Mouse (Mus musculus) G1E (cell line): ENCODE measurements around the gene Vmn1r232. TPM values are rescaled to one million over a fixed set of nuclear protein-coding genes. Genes with fewer than 3 reads are reported as not detected.
A peak's percentile ranks its signal among the peaks of the same experiment; 100 is the strongest.

Source experiments
- ATAC-seq: 2 replicates; pipeline ENCODE4 v1.8.0; 2016; ENCODE audit warnings: mild to moderate bottlenecking; ENCODE audit not compliant: insufficient number of reproducible peaks, poor library complexity, low FRiP score, severe bottlenecking; ENCODE audit errors: extremely low read depth
- DNase-seq: peaks from one replicate; pipeline ENCODE4 v3.0.0; 2012; ENCODE audit warnings: low spot score
- H3K27me3 ChIP-seq: 2 replicates; pipeline ENCODE4 v1.6.1; 2012; ENCODE audit warnings: mild to moderate bottlenecking, low read length, inconsistent platforms; ENCODE audit not compliant: insufficient read depth
- H3K36me3 ChIP-seq: replicated peaks from 2 replicates; pipeline ENCODE3; 2012; ENCODE audit warnings: mild to moderate bottlenecking, inconsistent platforms
- H3K4me1 ChIP-seq: 2 replicates; pipeline ENCODE4 v1.6.1; 2012; ENCODE audit warnings: low read depth, low read length, inconsistent platforms, mixed read lengths; ENCODE audit not compliant: insufficient read depth
- H3K4me3 ChIP-seq: 2 replicates; pipeline ENCODE4 v1.5.1; 2012; ENCODE audit warnings: low read depth, mild to moderate bottlenecking, inconsistent platforms, low read length, moderate library complexity, mixed read lengths
- H3K9me3 ChIP-seq: replicated peaks from 2 replicates; pipeline ENCODE4 v1.6.1; 2012; ENCODE audit warnings: inconsistent platforms
- CTCF ChIP-seq: IDR thresholded peaks from 2 replicates; pipeline ENCODE4 v1.5.1; 2012; ENCODE audit warnings: low read depth, low read length, inconsistent platforms, mixed read lengths
- GATA2 ChIP-seq: IDR thresholded peaks from 2 replicates; pipeline ENCODE4 v1.6.1; 2012; ENCODE audit warnings: low read depth, low read length, inconsistent platforms, borderline replicate concordance
- POLR2AphosphoS5 ChIP-seq: IDR thresholded peaks from 2 replicates; pipeline ENCODE4 v1.6.1; 2012; ENCODE audit warnings: low read depth, low read length, inconsistent platforms; ENCODE audit not compliant: insufficient replicate concordance
- polyA plus RNA-seq: library from polyadenylated mRNA; stranded (reverse); fragments of >175 nt; gene quantifications from 2 replicates; pipeline ENCODE4 v1.2.3, GENCODE M21; 2012
- total RNA-seq, 2 experiments: library from RNA; stranded (forward) in 1 of 2; stranded (reverse) in 1 of 2; fragments of 200-1000 nt in 1 of 2; fragments of >200 nt in 1 of 2; fragmentation: Nextera tagmentation in 1 of 2; gene quantifications; 2 replicates each; pipeline ENCODE4 v1.2.3; 2014 to 2017

Vmn1r232 gene
- total and polyA plus RNA-seq, 3 experiments = 0.16 TPM; not detected in 2

GRCm38 (mm10) chr17:20944985-20945891, 25.7 kb upstream of the Vmn1r232 start, which contains the start of gene Ppp2r1a:
Gene Ppp2r1a (plus strand): TSS chr17:20945311.
- H3K4me3 ChIP-seq = peak within 1 kb of the TSS; percentile 81
- ATAC-seq = peak; percentile 96
- no peaks in the 10 kb centered on the region for H3K9me3 ChIP-seq
- H3K4me1 ChIP-seq = peaks cover 29% of the 10 kb centered on the region
- peak; percentile 94 for DNase-seq
- no peaks in the 10 kb centered on the region for H3K27me3 ChIP-seq
- TF ChIP-seq GATA2 = no peak
- TF ChIP-seq POLR2AphosphoS5 = 0 out of 2 replicates have a peak, but pooled peaks have one; percentile 29
- H3K36me3 ChIP-seq = peaks cover 25% of the 10 kb centered on the region

GRCm38 (mm10) chr17:20944226-20944625, 24.7 kb upstream of the Vmn1r232 start:
- Histone ChIP-seq H3K27me3 (no peaks in the 10 kb centered on the region), H3K4me1 (peaks cover 26% of the 10 kb centered on the region), H3K9me3 (no peaks in the 10 kb centered on the region), H3K4me3 (peak overlapping the region; percentile 81), H3K36me3 (peaks cover 14% of the 10 kb centered on the region)
- TF ChIP-seq POLR2AphosphoS5 = no peak
- ATAC-seq (no peak), DNase-seq (no peak)

- ATAC-seq = no peak
- TF ChIP-seq CTCF (no peak), POLR2AphosphoS5 (no peak)
- H3K27me3 ChIP-seq = no peaks in the 10 kb centered on the region
- DNase-seq = no peak
- H3K4me1 ChIP-seq = no peaks in the 10 kb centered on the region
- no peaks in the 10 kb centered on the region for H3K36me3 ChIP-seq
- no peak within 1 kb of the TSS for H3K4me3 ChIP-seq
- no peaks in the 10 kb centered on the region for H3K9me3 ChIP-seq
These were observed 14.5 kb downstream of the Vmn1r232 start, which contains the start of gene Vmn1r231 for GRCm38 (mm10) chr17:20904991-20905390. Gene Vmn1r231 (minus strand): TSS chr17:20905091.

Other genes with a start within 250 kb of the Vmn1r232 start
- gene Vmn1r226, start 236.9 kb downstream of the Vmn1r232 start, total RNA-seq (2014; fragmentation: Nextera tagmentation) = not detected in 2 replicates
- gene Vmn1r226, start 236.9 kb downstream of the Vmn1r232 start, total RNA-seq (2017) = 0.05 and 0.06 TPM in 2 replicates
- not detected in 2 replicates for gene Vmn1r226, start 236.9 kb downstream of the Vmn1r232 start, polyA plus RNA-seq
- gene Vmn1r227, start 189.9 kb downstream of the Vmn1r232 start, total RNA-seq (2014; fragmentation: Nextera tagmentation) = not detected in 2 replicates
- gene Vmn1r227, start 189.9 kb downstream of the Vmn1r232 start, total RNA-seq (2017) = 0.05 and 0.06 TPM in 2 replicates
- gene Vmn1r227, start 189.9 kb downstream of the Vmn1r232 start, polyA plus RNA-seq = not detected in 2 replicates
- gene Vmn1r228, start 133.6 kb downstream of the Vmn1r232 start, total RNA-seq (2014; fragmentation: Nextera tagmentation) = not detected in 2 replicates
- gene Vmn1r228, start 133.6 kb downstream of the Vmn1r232 start, total RNA-seq (2017) = 0.05 and 0.17 TPM in 2 replicates
- not detected in 2 replicates for gene Vmn1r228, start 133.6 kb downstream of the Vmn1r232 start, polyA plus RNA-seq
- gene Vmn1r229, start 108.2 kb downstream of the Vmn1r232 start, total RNA-seq (2014; fragmentation: Nextera tagmentation) = not detected in 2 replicates
- gene Vmn1r229, start 108.2 kb downstream of the Vmn1r232 start, total RNA-seq (2017) = 0.06 and 0.11 TPM in 2 replicates
- gene Vmn1r229, start 108.2 kb downstream of the Vmn1r232 start, polyA plus RNA-seq = not detected in 2 replicates
- not detected in 2 replicates for gene Vmn1r230, start 79.3 kb downstream of the Vmn1r232 start, total RNA-seq (2014; fragmentation: Nextera tagmentation)
- under 0.01 and 0.11 TPM in 2 replicates for gene Vmn1r230, start 79.3 kb downstream of the Vmn1r232 start, total RNA-seq (2017)
- gene Vmn1r230, start 79.3 kb downstream of the Vmn1r232 start, polyA plus RNA-seq = not detected in 2 replicates
- 3.4 TPM in 1 of 2 replicates, not detected in the other for gene Vmn1r231, start 14.6 kb downstream of the Vmn1r232 start, total RNA-seq (2014; fragmentation: Nextera tagmentation)
- gene Vmn1r231, start 14.6 kb downstream of the Vmn1r232 start, total RNA-seq (2017) = 0.23 and 0.44 TPM in 2 replicates
- gene Vmn1r231, start 14.6 kb downstream of the Vmn1r232 start, polyA plus RNA-seq = not detected in 2 replicates
- 472 and 480 TPM in 2 replicates for gene Ppp2r1a, start 25.6 kb upstream of the Vmn1r232 start, total RNA-seq (2014; fragmentation: Nextera tagmentation)
- 145 and 156 TPM in 2 replicates for gene Ppp2r1a, start 25.6 kb upstream of the Vmn1r232 start, total RNA-seq (2017)
- gene Ppp2r1a, start 25.6 kb upstream of the Vmn1r232 start, polyA plus RNA-seq = 103 and 224 TPM in 2 replicates
- gene Vmn1r233, start 76.8 kb upstream of the Vmn1r232 start, total RNA-seq (2014; fragmentation: Nextera tagmentation) = not detected in 2 replicates
- gene Vmn1r233, start 76.8 kb upstream of the Vmn1r232 start, total RNA-seq (2017) = 0.05 and 0.12 TPM in 2 replicates
- gene Vmn1r233, start 76.8 kb upstream of the Vmn1r232 start, polyA plus RNA-seq = not detected in 2 replicates
- 37.9 and 47.3 TPM in 2 replicates for gene Zfp160, start 89.2 kb upstream of the Vmn1r232 start, total RNA-seq (2014; fragmentation: Nextera tagmentation)
- gene Zfp160, start 89.2 kb upstream of the Vmn1r232 start, total RNA-seq (2017) = 28.4 and 31.1 TPM in 2 replicates
- 0.79 and 1.4 TPM in 2 replicates for gene Zfp160, start 89.2 kb upstream of the Vmn1r232 start, polyA plus RNA-seq